Mouse (Mus musculus): Measurements from ENCODE around the gene Gpc1.

DNA sequence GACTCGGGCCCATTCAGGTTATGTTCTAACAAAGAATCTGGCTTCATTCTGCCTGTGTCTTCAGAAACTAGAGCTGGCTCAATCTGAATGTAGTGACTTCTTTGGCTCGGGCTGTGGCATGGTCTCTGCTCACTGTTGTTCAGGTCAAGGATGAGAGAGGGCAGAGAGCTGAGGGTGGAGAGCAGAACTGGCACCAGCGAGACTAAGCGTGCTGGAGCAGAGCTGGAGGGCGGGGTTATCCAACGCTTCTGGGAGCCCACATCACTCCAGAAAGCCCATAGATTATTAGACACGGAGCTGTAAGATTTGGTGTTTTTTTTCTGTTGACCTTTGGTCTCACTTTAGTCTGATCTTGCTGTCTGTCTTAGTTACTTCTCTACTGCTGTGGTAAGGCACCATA is 41.2 kb downstream of the Gpc1 start:
- no peak for TF ChIP-seq CTCF (IDR thresholded peaks at IDR 0.05; ENCODE audit: low read depth, low read length)
- TF ChIP-seq POLR2A (IDR thresholded peaks at IDR 0.05; ENCODE audit: borderline replicate concordance, low read depth, low read length): no peak

All from bone marrow macrophage, adult 2 months (primary cell).